Mouse (Mus musculus): ENCODE measurements around the gene Il21r.

Gene Il21r

DNA sequence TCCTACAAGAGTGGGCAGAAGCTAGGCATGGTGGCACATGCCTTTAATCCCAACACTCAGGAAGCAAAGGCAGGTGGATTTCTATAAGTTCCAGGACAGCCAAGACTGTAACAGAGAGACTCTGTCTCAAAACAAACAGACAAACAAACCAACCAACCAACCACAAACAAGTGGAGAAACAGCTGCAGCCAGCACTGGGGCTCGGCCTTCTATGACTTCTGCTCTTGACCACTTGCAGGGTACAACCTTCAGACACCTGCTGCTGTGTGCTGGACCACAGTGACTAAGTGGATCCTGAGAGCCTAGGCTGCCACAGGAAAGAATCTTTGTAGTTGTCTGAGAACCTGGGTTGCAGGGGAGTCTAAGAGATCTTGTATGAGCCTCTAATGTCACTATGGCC is 45.8 kb downstream of the Il21r start:
- no peak for DNase-seq

DNA sequence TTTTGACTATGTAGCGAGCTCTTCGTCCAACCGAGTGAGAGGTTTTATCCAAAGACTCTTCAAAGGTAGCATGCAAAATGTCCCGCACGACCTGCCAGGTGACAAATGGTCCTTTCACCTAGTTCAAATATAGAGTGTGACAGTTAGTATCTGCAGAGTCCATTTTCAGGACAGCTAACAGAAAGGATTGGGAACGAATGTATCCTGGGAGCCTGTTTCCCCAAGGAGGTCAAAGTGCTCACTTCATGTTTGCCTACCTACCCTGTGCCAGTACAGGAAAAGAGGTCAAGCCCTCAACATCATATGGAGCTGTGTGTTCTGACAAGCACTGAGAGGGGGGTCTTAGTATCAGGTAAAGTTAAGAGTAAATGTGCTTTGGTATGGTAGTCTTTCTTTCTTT is 54.3 kb downstream of the Il21r start:
- no peak for DNase-seq

DNA sequence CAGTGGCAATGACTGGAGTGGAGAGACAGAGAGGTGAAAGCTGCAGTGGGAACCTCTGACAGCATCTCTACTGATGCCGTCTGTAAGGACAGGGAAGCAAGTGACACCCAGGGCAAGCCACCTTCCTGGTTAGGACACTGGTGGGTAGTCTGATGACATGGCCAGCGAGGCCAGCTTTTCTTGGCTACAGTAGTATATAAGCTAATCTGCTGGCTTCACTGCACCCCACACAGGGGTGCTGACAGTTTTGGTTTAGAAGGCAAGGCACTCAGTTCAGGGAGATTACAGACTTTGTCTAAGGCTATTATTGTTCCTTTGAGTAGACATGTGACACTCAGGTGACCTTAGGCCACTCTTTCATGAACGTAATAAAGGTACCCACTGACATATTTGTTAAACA is 60.4 kb downstream of the Il21r start:
- no peak for DNase-seq

DNA sequence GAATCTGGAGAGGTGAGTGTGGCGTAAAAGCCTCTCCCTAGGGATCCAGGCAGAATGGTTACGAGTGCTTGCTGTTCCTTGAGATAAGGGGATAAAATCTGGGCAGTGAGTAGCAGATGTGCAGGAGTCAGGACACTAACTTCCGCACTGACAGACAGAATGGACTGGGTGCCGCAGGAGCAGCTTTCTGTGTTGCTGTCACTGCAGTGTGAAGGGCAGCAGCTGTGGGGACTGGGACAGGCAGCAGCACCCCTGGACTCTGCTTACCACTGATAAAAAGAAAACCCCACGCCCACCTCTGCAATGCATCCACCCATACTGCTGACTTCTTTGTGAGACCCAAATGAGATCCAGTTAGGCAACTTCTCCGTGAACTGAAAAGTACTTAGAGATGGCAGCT is 67.6 kb downstream of the Il21r start:
- DNase-seq: no peak

DNA sequence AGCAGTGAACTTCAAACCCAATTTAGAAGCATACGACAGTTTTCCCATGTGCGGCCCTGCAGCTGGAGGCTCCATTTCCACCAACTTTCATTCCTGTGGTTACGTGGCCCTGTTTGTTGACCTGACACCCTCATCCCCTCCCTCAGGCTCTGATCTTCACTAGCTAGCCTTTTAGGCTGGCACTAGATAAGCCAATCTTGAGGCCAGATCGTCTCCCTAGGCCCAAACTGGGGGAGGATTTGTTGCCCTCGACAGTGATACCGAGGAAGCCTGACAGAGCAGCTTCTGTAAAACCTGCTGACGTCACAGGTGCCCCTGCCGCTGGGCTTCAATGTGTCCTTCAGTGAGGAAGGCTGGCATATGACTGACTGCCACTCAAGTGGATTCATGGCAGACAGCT is 68.2 kb downstream of the Il21r start:
- DNase-seq: no peak

DNA sequence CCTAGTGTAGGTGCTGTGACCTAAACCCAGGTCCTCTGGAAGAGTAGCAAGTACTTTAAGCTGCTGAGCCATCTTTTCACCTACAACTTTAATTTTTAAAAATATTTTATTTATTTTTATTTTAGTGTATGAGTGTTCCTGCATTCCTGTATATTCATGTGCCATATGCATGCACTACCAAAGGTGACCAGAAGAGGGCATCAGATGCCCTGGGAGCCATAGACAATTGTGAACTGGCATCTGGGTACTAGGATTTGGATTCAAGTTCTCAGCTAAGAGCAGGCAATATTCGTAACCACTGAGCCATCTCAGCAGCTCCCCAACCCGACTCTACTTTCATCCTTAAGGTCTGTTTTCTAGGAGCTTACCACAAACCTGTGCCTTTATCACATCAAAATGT is 71.7 kb downstream of the Il21r start:
- peak; percentile 54 for DNase-seq

DNA sequence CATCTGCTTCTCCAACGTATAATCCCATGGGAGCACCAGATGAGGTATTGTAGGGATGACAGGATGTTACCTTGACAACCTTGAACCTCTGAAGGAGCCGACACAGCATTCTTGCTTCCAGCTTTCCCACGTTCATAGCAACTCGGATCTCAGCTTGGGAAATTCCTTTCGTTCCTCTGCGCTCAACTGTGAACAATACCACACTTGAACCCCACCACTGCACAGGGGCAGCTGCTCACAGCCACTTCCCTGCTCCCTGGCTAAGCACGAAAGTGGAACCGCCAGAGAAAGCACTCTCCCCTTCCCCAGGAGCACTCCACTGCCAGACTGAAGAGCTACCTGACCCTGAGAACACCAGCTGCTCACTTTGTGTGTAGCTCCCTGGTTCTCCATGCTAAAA is 75.5 kb downstream of the Il21r start:
- DNase-seq: no peak

DNA sequence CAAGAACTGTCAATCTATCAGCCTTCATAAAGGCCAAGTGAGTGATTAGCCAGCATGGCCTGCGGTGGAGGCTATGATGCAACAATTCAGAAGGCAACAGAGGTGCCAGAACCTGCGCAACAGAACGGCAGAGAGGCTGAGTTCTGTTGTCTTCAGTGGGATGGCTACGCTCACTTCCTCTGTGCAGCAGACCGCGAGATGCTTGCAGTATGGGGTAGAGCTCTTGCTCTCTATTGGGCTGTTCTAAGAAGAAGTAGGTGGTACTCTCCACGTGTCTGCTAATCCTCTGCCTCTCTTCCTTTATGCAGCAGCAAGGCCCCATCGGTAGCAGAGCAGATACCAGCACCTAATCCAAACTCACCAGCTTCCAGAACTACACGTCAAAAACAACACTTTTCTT is 76.7 kb downstream of the Il21r start:
- DNase-seq: no peak
